ENCODE assay signal across 13 mouse cellular contexts in genomic region chr9:121426451-121426850, GRCm38 (mm10).
DNase-seq lines count a peak whose midpoint lies in the region; ATAC-seq lines count a peak whose summit lies in the region.
"Had no signal": no experiment of that assay in that cellular context is flagged by ENCODE, and none has a peak within 500 bp of the region (broad histone marks: within the 10 kb centered on the region; RNA-seq: fewer than 3 reads in every experiment).

No protein-coding gene starts in this region.

- H3K4me1 ChIP-seq in lung, embryonic 15.5 days: peaks cover 24% of the 10 kb centered on the region
- peaks cover 53% of the 10 kb centered on the region for H3K4me1 ChIP-seq in intestine, embryonic 16.5 days (ENCODE audit: control insufficient read depth, insufficient read depth, low read length)
- peaks cover 25% of the 10 kb centered on the region; the same call in 1 of the 2 replicates for H3K4me1 ChIP-seq in stomach, embryonic 16.5 days (ENCODE audit: control insufficient read depth, insufficient read depth, low read length)
- peaks cover 16% of the 10 kb centered on the region for H3K4me1 ChIP-seq in forebrain, embryonic 15.5 days

- no peak overlapping the region for H3K4me3 ChIP-seq in lung, embryonic 15.5 days
- no peak overlapping the region for H3K4me3 ChIP-seq in intestine, embryonic 16.5 days (ENCODE audit: low read length)
- H3K4me3 ChIP-seq in stomach, embryonic 16.5 days (replicated peaks; ENCODE audit: low read length): no peak overlapping the region
- no peak overlapping the region for H3K4me3 ChIP-seq in forebrain, embryonic 15.5 days
- H3K4me3 ChIP-seq: hindbrain, embryonic 10.5 days; limb, embryonic 13.5 days had no signal

- ATAC-seq in frontal cortex, adult (ENCODE audit: low TSS enrichment): 0 out of 2 replicates have a peak, but pooled peaks have one; percentile 7
- 0 out of 2 replicates have a peak, but pooled peaks have one; percentile 17 for ATAC-seq in lung, embryonic 15.5 days (ENCODE audit: borderline replicate concordance, extremely low read depth, low FRiP score, low TSS enrichment)
- peak; percentile 41 for ATAC-seq in intestine, embryonic 16.5 days
- peak; percentile 61 for ATAC-seq in stomach, embryonic 16.5 days (ENCODE audit: insufficient read depth, low FRiP score)
- ATAC-seq in forebrain, embryonic 15.5 days (replicated peaks): no peak
- ATAC-seq: forebrain, embryonic 16.5 days; Patski had no signal

- DNase-seq in frontal cortex, postnatal 10 days (ENCODE audit: low spot score in 2 of 2): no peak
- no peak for DNase-seq in lung, postnatal 4 days
- DNase-seq in right cerebral cortex, adult 2 months (ENCODE audit: low spot score in 2 of 2): no peak

- H3K36me3 ChIP-seq in lung, embryonic 15.5 days: no peaks in the 10 kb centered on the region
- no peaks in the 10 kb centered on the region for H3K36me3 ChIP-seq in intestine, embryonic 16.5 days (ENCODE audit: control insufficient read depth, insufficient read depth, low read length)
- no peaks in the 10 kb centered on the region for H3K36me3 ChIP-seq in stomach, embryonic 16.5 days (ENCODE audit: control insufficient read depth, insufficient read depth, low read length)
- H3K36me3 ChIP-seq in forebrain, embryonic 15.5 days: no peaks in the 10 kb centered on the region
- H3K36me3 ChIP-seq: hindbrain, embryonic 10.5 days; limb, embryonic 13.5 days had no signal

- 74% methylated on average over 3 of the region's 3 CpGs for WGBS in lung, embryonic 15.5 days
- WGBS in intestine, embryonic 16.5 days: 77% methylated on average over 3 of the region's 3 CpGs
- 79% methylated on average over 3 of the region's 3 CpGs for WGBS in stomach, embryonic 16.5 days
- WGBS in forebrain, embryonic 15.5 days: 89% methylated on average over 3 of the region's 3 CpGs

- H3K4me2 ChIP-seq in lung, embryonic 15.5 days: no peak overlapping the region
- no peak overlapping the region for H3K4me2 ChIP-seq in intestine, embryonic 16.5 days (ENCODE audit: low read depth, low read length)
- no peak overlapping the region for H3K4me2 ChIP-seq in stomach, embryonic 16.5 days (ENCODE audit: low read depth, low read length)
- H3K4me2 ChIP-seq in forebrain, embryonic 15.5 days (replicated peaks): no peak overlapping the region
- H3K4me2 ChIP-seq: limb, embryonic 13.5 days; midbrain, embryonic 11.5 days had no signal

- no peaks in the 10 kb centered on the region for H3K27me3 ChIP-seq in lung, embryonic 15.5 days
- no peaks in the 10 kb centered on the region for H3K27me3 ChIP-seq in intestine, embryonic 16.5 days (replicated peaks; ENCODE audit: control insufficient read depth, insufficient read depth, low read length)
- no peaks in the 10 kb centered on the region for H3K27me3 ChIP-seq in stomach, embryonic 16.5 days (ENCODE audit: control insufficient read depth, insufficient read depth, low read length)
- no peaks in the 10 kb centered on the region for H3K27me3 ChIP-seq in forebrain, embryonic 15.5 days
- H3K27me3 ChIP-seq: limb, embryonic 13.5 days; Patski had no signal

- H3K9me3 ChIP-seq in lung, embryonic 15.5 days: no peaks in the 10 kb centered on the region
- H3K9me3 ChIP-seq in intestine, embryonic 16.5 days (ENCODE audit: control insufficient read depth, low read length): no peaks in the 10 kb centered on the region
- no peaks in the 10 kb centered on the region for H3K9me3 ChIP-seq in stomach, embryonic 16.5 days (replicated peaks; ENCODE audit: control insufficient read depth, low read length)
- no peaks in the 10 kb centered on the region for H3K9me3 ChIP-seq in forebrain, embryonic 15.5 days
- H3K9me3 ChIP-seq: hindbrain, embryonic 10.5 days; limb, embryonic 13.5 days had no signal

- no peak overlapping the region for H3K9ac ChIP-seq in lung, embryonic 15.5 days
- H3K9ac ChIP-seq in intestine, embryonic 16.5 days (ENCODE audit: low read depth, low read length): 0 out of 2 replicates have a peak overlapping the region, but pooled peaks have one; percentile 10
- H3K9ac ChIP-seq in stomach, embryonic 16.5 days (ENCODE audit: low read length): no peak overlapping the region
- H3K9ac ChIP-seq in forebrain, embryonic 15.5 days (replicated peaks): no peak overlapping the region
- H3K9ac ChIP-seq: limb, embryonic 13.5 days had no signal

- no peak overlapping the region for H3K27ac ChIP-seq in lung, embryonic 15.5 days
- H3K27ac ChIP-seq in intestine, embryonic 16.5 days (ENCODE audit: low read length): no peak overlapping the region
- no peak overlapping the region for H3K27ac ChIP-seq in stomach, embryonic 16.5 days (ENCODE audit: low read length)
- no peak overlapping the region for H3K27ac ChIP-seq in forebrain, embryonic 15.5 days (replicated peaks)
- H3K27ac ChIP-seq: hindbrain, embryonic 10.5 days; limb, embryonic 13.5 days had no signal
